Mouse (Mus musculus) liver, adult (tissue): ENCODE measurements around the gene Slc16a13.

Source experiments
- GATA4 ChIP-seq: IDR thresholded peaks from 2 replicates; pipeline ENCODE4 v1.6.1; 2014; ENCODE audit warnings: mild to moderate bottlenecking, low read length; ENCODE audit not compliant: insufficient replicate concordance

Gene Slc16a13

GRCm38 (mm10) chr11:70208778-70209388 is 12.0 kb downstream of the Slc16a13 start:
- no peak for TF ChIP-seq GATA4

GRCm38 (mm10) chr11:70207283-70207682 is 13.6 kb downstream of the Slc16a13 start:
- TF ChIP-seq GATA4 = peak; percentile 72; the same call in 1 of the 2 replicates

DNA sequence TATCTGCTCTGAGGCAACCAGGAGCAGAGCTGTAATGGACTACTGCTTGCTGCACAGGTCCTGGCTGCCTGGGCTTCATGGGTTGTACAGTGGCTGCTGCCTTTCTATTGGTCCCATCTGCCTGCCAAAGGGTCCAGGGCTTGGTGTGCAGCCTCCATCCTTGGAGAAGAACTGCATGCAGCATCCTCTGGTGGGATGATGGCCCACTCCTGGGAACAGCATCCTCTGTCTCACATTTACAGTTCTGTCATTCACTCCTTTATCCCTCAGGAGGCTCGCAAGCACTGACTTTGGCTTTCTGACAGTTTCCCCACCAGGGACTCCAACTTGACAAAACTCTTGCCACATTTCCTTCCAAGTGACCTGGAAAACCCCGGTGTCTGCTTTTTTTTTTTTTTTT is 14.1 kb downstream of the Slc16a13 start:
- TF ChIP-seq GATA4 = no peak

GRCm38 (mm10) chr11:70201691-70202090 is 19.2 kb downstream of the Slc16a13 start:
- TF ChIP-seq GATA4 = no peak

GRCm38 (mm10) chr11:70200036-70200608 is 20.7 kb downstream of the Slc16a13 start:
- no peak for TF ChIP-seq GATA4

DNA sequence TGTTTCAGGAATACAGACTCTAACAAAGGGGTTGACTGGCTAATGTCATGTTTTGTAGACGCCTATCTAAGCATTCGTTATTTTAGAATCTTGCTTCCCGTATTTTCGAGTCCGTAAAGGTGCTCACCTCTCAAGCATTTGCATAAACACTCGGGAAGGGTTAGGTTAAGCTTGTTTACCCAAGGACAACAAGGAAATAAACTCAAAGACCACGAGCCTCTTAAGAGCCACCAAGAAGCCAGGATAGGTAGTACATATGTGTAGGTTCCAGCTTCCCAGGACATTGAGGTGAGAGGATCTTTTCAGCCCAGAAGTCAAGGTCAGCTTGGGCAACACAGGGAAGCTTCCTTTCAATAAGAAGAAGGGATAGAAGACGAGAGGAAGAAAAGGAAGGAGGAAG is 21.8 kb downstream of the Slc16a13 start:
- TF ChIP-seq GATA4 = no peak

- no peak for TF ChIP-seq GATA4
Measured at GRCm38 (mm10) chr11:70198332-70198731, 22.5 kb downstream of the Slc16a13 start.

- no peak for TF ChIP-seq GATA4
Measured at GRCm38 (mm10) chr11:70193354-70194285, 27.2 kb downstream of the Slc16a13 start.

DNA sequence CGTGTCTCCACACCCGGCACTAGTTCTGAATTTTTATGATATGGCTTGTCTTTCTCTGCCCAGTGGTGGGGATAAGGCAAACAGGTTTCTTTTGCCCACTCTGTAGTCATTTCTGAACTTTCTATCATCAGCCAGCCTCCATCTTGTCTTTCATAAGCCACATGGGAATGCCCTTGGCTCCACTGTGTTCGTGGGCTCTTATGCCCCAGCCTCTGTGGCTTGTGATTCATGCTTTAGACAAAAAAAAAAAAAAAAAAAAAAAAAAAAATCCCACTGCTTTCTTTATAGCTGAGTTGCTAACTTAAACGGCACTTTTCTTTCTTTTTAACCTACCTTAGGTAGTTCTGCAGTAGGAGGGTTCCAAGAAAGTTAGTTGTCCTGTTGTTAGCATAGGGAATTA is 28.7 kb downstream of the Slc16a13 start:
- TF ChIP-seq GATA4 = no peak

DNA sequence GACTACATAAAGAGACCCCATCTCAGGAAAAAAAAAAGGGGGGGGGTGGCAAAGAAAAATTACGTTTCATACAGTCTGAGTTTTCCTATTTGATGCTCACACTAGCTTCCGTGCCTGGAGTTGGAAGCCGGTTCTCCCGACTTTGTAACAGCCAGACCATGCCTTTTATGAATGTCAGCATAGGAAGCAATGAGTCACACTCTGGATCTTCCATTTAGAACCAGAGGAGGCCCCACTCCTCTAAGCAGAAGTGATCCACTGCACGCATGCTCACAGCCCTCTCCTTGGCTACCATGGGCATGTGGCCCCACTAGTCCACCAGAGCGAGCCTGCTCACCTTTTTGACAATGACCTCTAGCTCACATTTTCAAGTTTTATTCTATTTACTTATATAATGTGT is 29.7 kb downstream of the Slc16a13 start:
- no peak for TF ChIP-seq GATA4

- no peak for TF ChIP-seq GATA4
Measured at GRCm38 (mm10) chr11:70189319-70190134, 31.3 kb downstream of the Slc16a13 start.

GRCm38 (mm10) chr11:70185120-70185519 is 35.7 kb downstream of the Slc16a13 start:
- TF ChIP-seq GATA4 = no peak

DNA sequence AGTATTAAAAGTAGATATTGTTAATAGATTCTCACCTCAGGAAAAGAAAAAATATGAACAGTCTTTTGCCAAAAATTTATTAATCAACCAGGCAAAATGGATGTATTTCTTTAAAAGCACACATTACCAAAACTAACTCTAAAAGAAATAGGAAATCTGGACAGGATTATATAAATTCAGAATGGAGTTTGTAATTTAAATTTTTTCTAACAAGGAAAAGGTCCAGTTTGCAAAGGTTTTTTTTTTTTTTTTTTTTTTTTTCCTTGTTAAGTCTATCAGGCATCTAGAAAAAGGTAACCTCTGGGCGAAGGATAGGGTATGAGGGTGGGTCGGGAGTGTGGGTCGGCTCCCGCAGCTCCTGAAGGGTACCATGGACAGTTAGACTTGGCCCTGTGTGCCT is 40.4 kb downstream of the Slc16a13 start:
- TF ChIP-seq GATA4 = no peak

GRCm38 (mm10) chr11:70179401-70179800 is 41.5 kb downstream of the Slc16a13 start:
- no peak for TF ChIP-seq GATA4

- no peak for TF ChIP-seq GATA4
Measured at GRCm38 (mm10) chr11:70178756-70179155, 42.1 kb downstream of the Slc16a13 start.
